Mouse (Mus musculus): ENCODE measurements around the gene Upp2. TPM values are rescaled to one million over a fixed set of nuclear protein-coding genes. Genes with fewer than 3 reads are reported as not detected.

Gene Upp2
- total RNA-seq, 1 experiment = 0.67 TPM

- no peak for TF ChIP-seq ZC3H11A (IDR thresholded peaks at IDR 0.05; ENCODE audit: borderline replicate concordance, low read depth, low read length)
- no peak for TF ChIP-seq MAFK (IDR thresholded peaks at IDR 0.05; ENCODE audit: insufficient read depth, low read depth, low read length)
- no peak for TF ChIP-seq CHD2 (IDR thresholded peaks at IDR 0.05; ENCODE audit: low read depth, low read length)
- TF ChIP-seq ZNF384 (IDR thresholded peaks at IDR 0.05; ENCODE audit: low read depth, low read length) = no peak
- TF ChIP-seq HCFC1 (IDR thresholded peaks at IDR 0.05; ENCODE audit: borderline replicate concordance, insufficient read depth, low read length) = no peak
Measured at GRCm38 (mm10) chr2:58752891-58753290, 185.8 kb downstream of the Upp2 start.

GRCm38 (mm10) chr2:58754736-58755135 is 187.6 kb downstream of the Upp2 start:
- Histone ChIP-seq H3K9ac (ENCODE audit: insufficient read depth, low read depth, low read length, poor library complexity, severe bottlenecking) (no peak overlapping the region), H3K36me3 (ENCODE audit: control insufficient read depth, insufficient read depth, low read length, poor library complexity, severe bottlenecking) (no peaks in the 10 kb centered on the region), H3K27ac (ENCODE audit: insufficient read depth, low read depth, low read length, poor library complexity, severe bottlenecking) (no peak overlapping the region), H3K9me3 (ENCODE audit: control insufficient read depth, insufficient read depth, low read depth, low read length) (no peaks in the 10 kb centered on the region), H3K4me3 (ENCODE audit: insufficient read depth in 1 of 2, low read depth in 1 of 2, low read length in 2 of 2, poor library complexity in 1 of 2, severe bottlenecking in 1 of 2) (no peak overlapping the region), H3K4me1 (ENCODE audit: control insufficient read depth in 2 of 2, insufficient read depth in 2 of 2, low read length in 2 of 2, poor library complexity in 1 of 2) (no peaks in the 10 kb centered on the region)
- in situ Hi-C loops (cut with MboI; ENCODE audit: low sequenced_read_pairs in 2 of 2, unreplicated experiment in 2 of 2) = no loop called here
- no peak for TF ChIP-seq ZC3H11A (IDR thresholded peaks at IDR 0.05; ENCODE audit: borderline replicate concordance, low read depth, low read length)
- no peak for TF ChIP-seq MAFK (IDR thresholded peaks at IDR 0.05; ENCODE audit: insufficient read depth, low read depth, low read length)
- no peak for TF ChIP-seq CHD2 (IDR thresholded peaks at IDR 0.05; ENCODE audit: low read depth, low read length)
- TF ChIP-seq HCFC1 (IDR thresholded peaks at IDR 0.05; ENCODE audit: borderline replicate concordance, insufficient read depth, low read length) = no peak
- no peak for TF ChIP-seq ZNF384 (IDR thresholded peaks at IDR 0.05; ENCODE audit: low read depth, low read length)
- DNase-seq (ENCODE audit: low read depth, low spot score) = no peak

More at GRCm38 (mm10) chr2:58752891-58753290, 185.8 kb downstream of the Upp2 start:
- DNase-seq (ENCODE audit: low read depth, low spot score) = no peak
- Histone ChIP-seq H3K36me3 (ENCODE audit: control insufficient read depth, insufficient read depth, low read length, poor library complexity, severe bottlenecking) (no peaks in the 10 kb centered on the region), H3K4me3 (ENCODE audit: insufficient read depth in 1 of 2, low read depth in 1 of 2, low read length in 2 of 2, poor library complexity in 1 of 2, severe bottlenecking in 1 of 2) (no peak overlapping the region), H3K4me1 (ENCODE audit: control insufficient read depth in 2 of 2, insufficient read depth in 2 of 2, low read length in 2 of 2, poor library complexity in 1 of 2) (no peaks in the 10 kb centered on the region), H3K9ac (ENCODE audit: insufficient read depth, low read depth, low read length, poor library complexity, severe bottlenecking) (no peak overlapping the region), H3K9me3 (ENCODE audit: control insufficient read depth, insufficient read depth, low read depth, low read length) (no peaks in the 10 kb centered on the region), H3K27ac (ENCODE audit: insufficient read depth, low read depth, low read length, poor library complexity, severe bottlenecking) (no peak overlapping the region)
- in situ Hi-C loops (cut with MboI; ENCODE audit: low sequenced_read_pairs in 2 of 2, unreplicated experiment in 2 of 2) = no loop called here

GRCm38 (mm10) chr2:58758081-58758480 is 191.0 kb downstream of the Upp2 start:
- DNase-seq (ENCODE audit: low read depth, low spot score) = no peak
- in situ Hi-C loops (cut with MboI; ENCODE audit: low sequenced_read_pairs in 2 of 2, unreplicated experiment in 2 of 2) = no loop called here
- Histone ChIP-seq H3K4me1 (ENCODE audit: control insufficient read depth in 2 of 2, insufficient read depth in 2 of 2, low read length in 2 of 2, poor library complexity in 1 of 2) (no peaks in the 10 kb centered on the region), H3K36me3 (ENCODE audit: control insufficient read depth, insufficient read depth, low read length, poor library complexity, severe bottlenecking) (no peaks in the 10 kb centered on the region), H3K27ac (ENCODE audit: insufficient read depth, low read depth, low read length, poor library complexity, severe bottlenecking) (no peak overlapping the region), H3K9me3 (ENCODE audit: control insufficient read depth, insufficient read depth, low read depth, low read length) (no peaks in the 10 kb centered on the region), H3K9ac (ENCODE audit: insufficient read depth, low read depth, low read length, poor library complexity, severe bottlenecking) (no peak overlapping the region), H3K4me3 (ENCODE audit: insufficient read depth in 1 of 2, low read depth in 1 of 2, low read length in 2 of 2, poor library complexity in 1 of 2, severe bottlenecking in 1 of 2) (no peak overlapping the region)
- TF ChIP-seq CHD2 (IDR thresholded peaks at IDR 0.05; ENCODE audit: low read depth, low read length) (no peak), ZNF384 (IDR thresholded peaks at IDR 0.05; ENCODE audit: low read depth, low read length) (no peak)

- Histone ChIP-seq H3K4me1 (ENCODE audit: control insufficient read depth in 2 of 2, insufficient read depth in 2 of 2, low read length in 2 of 2, poor library complexity in 1 of 2) (no peaks in the 10 kb centered on the region), H3K9ac (ENCODE audit: insufficient read depth, low read depth, low read length, poor library complexity, severe bottlenecking) (no peak overlapping the region), H3K36me3 (ENCODE audit: control insufficient read depth, insufficient read depth, low read length, poor library complexity, severe bottlenecking) (no peaks in the 10 kb centered on the region), H3K4me3 (ENCODE audit: insufficient read depth in 1 of 2, low read depth in 1 of 2, low read length in 2 of 2, poor library complexity in 1 of 2, severe bottlenecking in 1 of 2) (no peak overlapping the region), H3K27ac (ENCODE audit: insufficient read depth, low read depth, low read length, poor library complexity, severe bottlenecking) (no peak overlapping the region), H3K9me3 (ENCODE audit: control insufficient read depth, insufficient read depth, low read depth, low read length) (no peaks in the 10 kb centered on the region)
- in situ Hi-C loops (cut with MboI; ENCODE audit: low sequenced_read_pairs in 2 of 2, unreplicated experiment in 2 of 2) = no loop called here
- no peak for TF ChIP-seq ZC3H11A (IDR thresholded peaks at IDR 0.05; ENCODE audit: borderline replicate concordance, low read depth, low read length)
- TF ChIP-seq ZNF384 (IDR thresholded peaks at IDR 0.05; ENCODE audit: low read depth, low read length) = no peak
- no peak for TF ChIP-seq CHD2 (IDR thresholded peaks at IDR 0.05; ENCODE audit: low read depth, low read length)
- peak; percentile 70 for TF ChIP-seq MAFK (IDR thresholded peaks at IDR 0.05; ENCODE audit: insufficient read depth, low read depth, low read length)
- no peak for TF ChIP-seq HCFC1 (IDR thresholded peaks at IDR 0.05; ENCODE audit: borderline replicate concordance, insufficient read depth, low read length)
- no peak for DNase-seq (ENCODE audit: low read depth, low spot score)
Measured at GRCm38 (mm10) chr2:58759676-58760075, 192.6 kb downstream of the Upp2 start.

- in situ Hi-C loops (cut with MboI; ENCODE audit: low sequenced_read_pairs in 2 of 2, unreplicated experiment in 2 of 2) = no loop called here
Measured at GRCm38 (mm10) chr2:58765141-58765540, 198.0 kb downstream of the Upp2 start.

More at GRCm38 (mm10) chr2:58765141-58765540, 198.0 kb downstream of the Upp2 start:
- DNase-seq (ENCODE audit: low read depth, low spot score) = no peak
- H3K9me3 ChIP-seq (ENCODE audit: control insufficient read depth, insufficient read depth, low read depth, low read length) = no peaks in the 10 kb centered on the region
- H3K36me3 ChIP-seq (ENCODE audit: control insufficient read depth, insufficient read depth, low read length, poor library complexity, severe bottlenecking) = no peaks in the 10 kb centered on the region
- no peaks in the 10 kb centered on the region for H3K4me1 ChIP-seq (ENCODE audit: control insufficient read depth in 2 of 2, insufficient read depth in 2 of 2, low read length in 2 of 2, poor library complexity in 1 of 2)
- TF ChIP-seq ZNF384 (IDR thresholded peaks at IDR 0.05; ENCODE audit: low read depth, low read length) (no peak), ZC3H11A (IDR thresholded peaks at IDR 0.05; ENCODE audit: borderline replicate concordance, low read depth, low read length) (no peak), HCFC1 (IDR thresholded peaks at IDR 0.05; ENCODE audit: borderline replicate concordance, insufficient read depth, low read length) (no peak), CHD2 (IDR thresholded peaks at IDR 0.05; ENCODE audit: low read depth, low read length) (no peak), MAFK (IDR thresholded peaks at IDR 0.05; ENCODE audit: insufficient read depth, low read depth, low read length) (no peak)
- no peak overlapping the region for H3K4me3 ChIP-seq (ENCODE audit: insufficient read depth in 1 of 2, low read depth in 1 of 2, low read length in 2 of 2, poor library complexity in 1 of 2, severe bottlenecking in 1 of 2)
- H3K27ac ChIP-seq (ENCODE audit: insufficient read depth, low read depth, low read length, poor library complexity, severe bottlenecking) = no peak overlapping the region
- no peak overlapping the region for H3K9ac ChIP-seq (ENCODE audit: insufficient read depth, low read depth, low read length, poor library complexity, severe bottlenecking)
